Mouse (Mus musculus) layer of hippocampus, adult 2 months (tissue): ENCODE data around the gene Unc13b. TPM values are rescaled to one million over a fixed set of nuclear protein-coding genes. Genes with fewer than 3 reads are reported as not detected.

ENCODE experiments used
- DNase-seq, 2 experiments: peaks; one replicate each; pipeline ENCODE4 v3.0.0; 2022; ENCODE audit warnings: low spot score in 2 of 2
- H3K27ac ChIP-seq: fragments of 200-600 bp; 2 replicates; pipeline ENCODE4 v1.8.1; 2022
- H3K4me3 ChIP-seq: fragments of 200-600 bp; 2 replicates; pipeline ENCODE4 v1.8.1; 2022; ENCODE audit warnings: mild to moderate bottlenecking
- CTCF ChIP-seq: fragments of 200-600 bp; conservative IDR thresholded peaks from 2 replicates; pipeline ENCODE4 v1.8.1; 2022; ENCODE audit warnings: antibody characterized with exemption, mild to moderate bottlenecking, moderate library complexity
- total RNA-seq, 2 experiments: library from RNA; stranded (reverse); gene quantifications; 2 replicates each; pipeline ENCODE4 v1.2.3; 2021

The Unc13b gene
- total RNA-seq, 2 experiments from 2014 or later = 41.7 to 45.7 TPM

- Histone ChIP-seq H3K4me3 (no peak overlapping the region), H3K27ac (peak overlapping the region; percentile 32; the same call in 1 of the 2 replicates)
- DNase-seq = no peak
- TF ChIP-seq CTCF = no peak
These were observed 17.7 kb upstream of the Unc13b start for GRCm38 (mm10) chr4:43040881-43041547.

GRCm38 (mm10) chr4:43043644-43044357 lies 15.0 kb upstream of the Unc13b start:
- peak; percentile 58 to 61 for DNase-seq
- no peak for TF ChIP-seq CTCF
- peak overlapping the region; percentile 77 for H3K27ac ChIP-seq
- H3K4me3 ChIP-seq = peak overlapping the region; percentile 22; the same call in 1 of the 2 replicates

- TF ChIP-seq CTCF = no peak
- Histone ChIP-seq H3K4me3 (peak overlapping the region; percentile 82), H3K27ac (peak overlapping the region; percentile 77)
- DNase-seq = no peak
These were observed 14.1 kb upstream of the Unc13b start for GRCm38 (mm10) chr4:43044673-43045072.

GRCm38 (mm10) chr4:43045285-43045658 lies 13.5 kb upstream of the Unc13b start:
- no peak for TF ChIP-seq CTCF
- H3K27ac ChIP-seq = peak overlapping the region; percentile 77
- H3K4me3 ChIP-seq = peak overlapping the region; percentile 82
- DNase-seq = no peak

- Histone ChIP-seq H3K27ac (peak within 1 kb of the TSS; percentile 77), H3K4me3 (peak within 1 kb of the TSS; percentile 82)
- DNase-seq = peak; percentile 94 to 96
- no peak for TF ChIP-seq CTCF
These were observed 13.0 kb upstream of the Unc13b start, which contains the start of gene Fam214b for GRCm38 (mm10) chr4:43045659-43046302. Gene Fam214b (minus strand): TSS chr4:43046220.

- TF ChIP-seq CTCF = no peak
- peak overlapping the region; percentile 55; the same call in 1 of the 2 replicates for H3K27ac ChIP-seq
- peak overlapping the region; percentile 17; the same call in 1 of the 2 replicates for H3K4me3 ChIP-seq
- no peak for DNase-seq
These were observed 12.1 kb upstream of the Unc13b start for GRCm38 (mm10) chr4:43046607-43047006.

GRCm38 (mm10) chr4:43047231-43047630 lies 11.5 kb upstream of the Unc13b start:
- H3K27ac ChIP-seq = peak overlapping the region; percentile 55; the same call in 1 of the 2 replicates
- DNase-seq = peak; percentile 79 to 80
- no peak overlapping the region; the same call in 1 of the 2 replicates for H3K4me3 ChIP-seq
- TF ChIP-seq CTCF = peak; percentile 88

- peak; percentile 87 for TF ChIP-seq CTCF
- H3K27ac ChIP-seq = no peak overlapping the region
- no peak overlapping the region for H3K4me3 ChIP-seq
- no peak for DNase-seq
These were observed 6.1 kb upstream of the Unc13b start for GRCm38 (mm10) chr4:43052627-43053026.

GRCm38 (mm10) chr4:43057654-43058053 lies 1.1 kb upstream of the Unc13b start:
- no peak overlapping the region for H3K27ac ChIP-seq
- DNase-seq = no peak
- H3K4me3 ChIP-seq = no peak overlapping the region
- TF ChIP-seq CTCF = no peak

GRCm38 (mm10) chr4:43058392-43058752 lies 381 bp upstream of the Unc13b start:
- TF ChIP-seq CTCF = no peak
- peak overlapping the region; percentile 81 for H3K4me3 ChIP-seq
- no peak overlapping the region for H3K27ac ChIP-seq
- no peak for DNase-seq

- H3K4me3 ChIP-seq = peak overlapping the region; percentile 81
- H3K27ac ChIP-seq = no peak overlapping the region
- TF ChIP-seq CTCF = no peak
- DNase-seq = no peak
These were observed 944 bp downstream of the Unc13b start for GRCm38 (mm10) chr4:43059697-43060096.

GRCm38 (mm10) chr4:43060286-43060685 lies 1.5 kb downstream of the Unc13b start:
- Histone ChIP-seq H3K27ac (peak overlapping the region; percentile 7; the same call in 1 of the 2 replicates), H3K4me3 (no peak overlapping the region)
- DNase-seq = no peak
- peak; percentile 56 for TF ChIP-seq CTCF

GRCm38 (mm10) chr4:43065471-43065870 lies 6.7 kb downstream of the Unc13b start:
- DNase-seq = no peak
- no peak overlapping the region for H3K27ac ChIP-seq
- no peak for TF ChIP-seq CTCF
- H3K4me3 ChIP-seq = no peak overlapping the region

GRCm38 (mm10) chr4:43074923-43075322 lies 16.2 kb downstream of the Unc13b start:
- no peak for DNase-seq
- no peak overlapping the region for H3K4me3 ChIP-seq
- no peak overlapping the region for H3K27ac ChIP-seq
- no peak for TF ChIP-seq CTCF
